Mouse (Mus musculus) liver, embryonic 14.5 days (tissue): Measurements from ENCODE around the gene Traf3ip2. TPM values are rescaled to one million over a fixed set of nuclear protein-coding genes. Genes with fewer than 3 reads are reported as not detected.

Source experiments
- ATAC-seq: fragments of 200-750 bp; cut with Nextera tagmentation; 2 replicates; pipeline ENCODE4 v1.8.0; 2017; ENCODE audit warnings: moderate number of reproducible peaks, mild to moderate bottlenecking, moderate library complexity; ENCODE audit not compliant: insufficient read depth
- DNase-seq, 3 experiments: peaks; one replicate each; pipeline ENCODE4 v3.0.0-alpha.2; 2012 to 2013; ENCODE audit warnings: low read depth in 3 of 3, low spot score in 3 of 3
- H3K27ac ChIP-seq: fragments of 300-500 bp; sonication (generic); 2 replicates; pipeline ENCODE4 v1.5.1; 2014; ENCODE audit warnings: moderate library complexity, mild to moderate bottlenecking, control low read depth, inconsistent platforms
- H3K27me3 ChIP-seq: fragments of 300-500 bp; sonication (generic); 2 replicates; pipeline ENCODE4 v1.6.1; 2014; ENCODE audit warnings: mild to moderate bottlenecking, low read length, moderate library complexity; ENCODE audit not compliant: control insufficient read depth, insufficient read depth
- H3K36me3 ChIP-seq: fragments of 300-500 bp; sonication (generic); replicated peaks from 2 replicates; pipeline ENCODE4 v1.6.1; 2014; ENCODE audit warnings: low read depth; ENCODE audit not compliant: control insufficient read depth, insufficient read depth
- H3K4me1 ChIP-seq, 2 experiments: fragments of 200-500 bp in 1 of 2; fragments of 300-500 bp in 1 of 2; sonication (generic) in 1 of 2; replicated peaks; 2 replicates each; pipeline ENCODE4 v1.6.1; 2012 to 2014; ENCODE audit warnings: antibody characterized with exemption in 1 of 2, inconsistent platforms in 1 of 2, low read length in 1 of 2; ENCODE audit not compliant: control insufficient read depth in 2 of 2, insufficient read depth in 2 of 2
- H3K4me2 ChIP-seq: fragments of 300-500 bp; sonication (generic); 2 replicates; pipeline ENCODE4 v1.6.1; 2014; ENCODE audit warnings: low read depth, mild to moderate bottlenecking, control low read depth, moderate library complexity
- H3K4me3 ChIP-seq, 2 experiments: fragments of 200-500 bp in 1 of 2; fragments of 300-500 bp in 1 of 2; sonication (generic) in 1 of 2; 2 replicates each; pipeline ENCODE4 v1.5.1; 2012 to 2014; ENCODE audit warnings: low read depth in 2 of 2, low read length in 2 of 2, mild to moderate bottlenecking in 2 of 2, control low read depth in 1 of 2, inconsistent platforms in 1 of 2, moderate library complexity in 1 of 2; ENCODE audit not compliant: insufficient read depth in 1 of 2
- H3K9ac ChIP-seq: fragments of 300-500 bp; sonication (generic); replicated peaks from 2 replicates; pipeline ENCODE4 v1.6.1; 2014; ENCODE audit warnings: mild to moderate bottlenecking, control low read depth, moderate library complexity
- H3K9me3 ChIP-seq: fragments of 300-500 bp; sonication (generic); 2 replicates; pipeline ENCODE4 v1.6.1; 2016; ENCODE audit warnings: low read length, mixed read lengths; ENCODE audit not compliant: control insufficient read depth
- CTCF ChIP-seq: IDR thresholded peaks from 2 replicates; pipeline ENCODE4 v1.5.1; 2016; ENCODE audit warnings: antibody characterized with exemption, low read depth, control low read depth
- EP300 ChIP-seq: IDR thresholded peaks from 2 replicates; pipeline ENCODE4 v1.6.1; 2016; ENCODE audit warnings: antibody characterized with exemption, low read depth
- WGBS: fragments of 180-500 bp; shearing (Covaris S2); extraction: QIAGEN DNeasy Blood & Tissue Kit; methylation state at CpG from one replicate; pipeline ENCODE4 v1.1.7; 2014; ENCODE audit not compliant: insufficient replicate concordance; 5-methylcytosine and 5-hydroxymethylcytosine counted together
- polyA plus RNA-seq, 2 experiments: library from polyadenylated mRNA; depleted of rRNA in 1 of 2; stranded (reverse) in 1 of 2; unstranded in 1 of 2; fragments of >200 nt; fragmentation: Nextera tagmentation in 1 of 2; extraction: Ambion mirVana in 1 of 2; gene quantifications; 2 replicates each; pipeline versions ENCODE4 v1.2.1 to v1.2.3; 2012 to 2014

Traf3ip2 gene
- polyA plus RNA-seq, 2 experiments, result 1.2 to 1.3 TPM

DNA sequence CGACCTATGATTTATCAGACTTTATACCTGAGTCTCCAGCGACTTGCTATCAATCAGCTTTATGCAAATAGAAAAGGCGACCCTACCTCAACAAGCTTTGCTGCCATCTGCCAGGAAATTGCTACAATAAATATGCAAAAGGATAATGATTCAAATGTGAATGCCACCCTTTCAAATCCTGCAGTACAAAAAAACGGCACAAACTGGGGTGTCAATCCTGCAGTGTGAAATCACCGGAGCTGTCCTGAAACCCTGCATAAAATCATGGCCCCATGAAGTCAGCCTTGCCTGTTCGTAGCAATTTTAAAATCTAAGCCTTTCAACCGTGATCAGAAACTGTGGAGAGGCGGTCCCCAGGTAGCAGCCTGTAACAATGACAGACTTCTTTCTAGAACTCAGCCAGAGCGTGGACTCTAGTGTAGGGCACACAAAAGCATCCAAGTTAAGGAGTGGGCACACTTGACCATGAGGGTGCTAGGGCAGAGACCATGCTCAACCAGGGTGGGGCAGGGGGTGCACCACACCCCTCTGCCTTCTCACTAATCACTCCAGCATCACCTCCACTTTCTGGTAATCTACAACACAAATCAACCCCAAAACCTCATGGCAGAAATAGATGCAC is 40.6 kb upstream of the Traf3ip2 start:
- Histone ChIP-seq H3K4me1 (no peaks in the 10 kb centered on the region), H3K4me3 (no peak overlapping the region), H3K9me3 (no peaks in the 10 kb centered on the region), H3K4me2 (no peak overlapping the region), H3K9ac (no peak overlapping the region), H3K27ac (no peak overlapping the region), H3K36me3 (no peaks in the 10 kb centered on the region), H3K27me3 (no peaks in the 10 kb centered on the region)
- no peak for TF ChIP-seq EP300
- no peak for TF ChIP-seq CTCF
- no peak for ATAC-seq
- WGBS, result 52% methylated on average over 9 of the region's 9 CpGs
- no peak for DNase-seq

- no peak for ATAC-seq
- TF ChIP-seq CTCF (no peak), EP300 (no peak)
- DNase-seq, result no peak
- Histone ChIP-seq H3K27ac (no peak overlapping the region), H3K9me3 (no peaks in the 10 kb centered on the region), H3K4me2 (no peak overlapping the region), H3K4me3 (no peak overlapping the region), H3K27me3 (no peaks in the 10 kb centered on the region), H3K36me3 (no peaks in the 10 kb centered on the region), H3K4me1 (no peaks in the 10 kb centered on the region), H3K9ac (no peak overlapping the region)
- 34% methylated on average over 6 of the region's 6 CpGs for WGBS
These were observed 40.1 kb upstream of the Traf3ip2 start for GRCm38 (mm10) chr10:39572672-39573051.

GRCm38 (mm10) chr10:39576466-39576865 is 36.3 kb upstream of the Traf3ip2 start:
- TF ChIP-seq CTCF (no peak), EP300 (no peak)
- Histone ChIP-seq H3K27me3 (no peaks in the 10 kb centered on the region), H3K4me3 (no peak overlapping the region), H3K4me2 (no peak overlapping the region), H3K27ac (no peak overlapping the region), H3K9ac (no peak overlapping the region), H3K9me3 (no peaks in the 10 kb centered on the region), H3K4me1 (no peaks in the 10 kb centered on the region), H3K36me3 (no peaks in the 10 kb centered on the region)
- 74% methylated on average over 6 of the region's 6 CpGs for WGBS
- DNase-seq (no peak), ATAC-seq (no peak)

- H3K4me2 ChIP-seq, result no peak overlapping the region
- no peaks in the 10 kb centered on the region for H3K27me3 ChIP-seq
- H3K36me3 ChIP-seq, result no peaks in the 10 kb centered on the region
- no peak overlapping the region for H3K9ac ChIP-seq
- no peak overlapping the region for H3K4me3 ChIP-seq
- no peaks in the 10 kb centered on the region for H3K9me3 ChIP-seq
- ATAC-seq, result no peak
- H3K27ac ChIP-seq, result no peak overlapping the region
- TF ChIP-seq EP300 (no peak), CTCF (no peak)
- H3K4me1 ChIP-seq, result no peaks in the 10 kb centered on the region
- WGBS, result 62% methylated on average over 8 of the region's 8 CpGs
- no peak for DNase-seq
These were observed 32.3 kb upstream of the Traf3ip2 start for GRCm38 (mm10) chr10:39580477-39580876.

DNA sequence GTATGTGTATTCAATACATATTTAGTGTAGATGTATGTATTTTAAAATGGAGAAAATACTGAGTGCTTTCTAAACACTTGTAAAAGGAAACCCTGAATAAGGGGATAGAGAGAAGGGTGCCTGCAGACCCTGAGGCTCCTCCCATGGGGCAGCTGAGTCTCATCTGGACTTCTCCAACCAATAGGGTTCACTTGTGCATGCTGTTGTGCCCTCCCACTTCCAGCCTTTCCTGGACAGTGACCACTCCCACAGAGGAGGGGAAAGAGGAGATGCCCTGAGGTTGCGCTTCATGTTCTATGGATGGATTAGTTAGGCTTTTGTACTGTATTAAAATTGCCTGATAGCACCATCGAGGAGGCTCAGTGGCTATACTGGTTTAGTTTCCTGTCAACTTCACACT is 30.3 kb upstream of the Traf3ip2 start:
- no peaks in the 10 kb centered on the region for H3K9me3 ChIP-seq
- H3K4me2 ChIP-seq, result no peak overlapping the region
- no peaks in the 10 kb centered on the region; a peak in 1 of 4 replicates for H3K4me1 ChIP-seq
- no peaks in the 10 kb centered on the region for H3K36me3 ChIP-seq
- WGBS, result 73% methylated on average over 2 of the region's 2 CpGs
- ATAC-seq, result no peak
- H3K27ac ChIP-seq, result no peak overlapping the region
- H3K4me3 ChIP-seq, result no peak overlapping the region
- TF ChIP-seq EP300 (no peak), CTCF (no peak)
- no peak for DNase-seq
- no peaks in the 10 kb centered on the region for H3K27me3 ChIP-seq
- H3K9ac ChIP-seq, result no peak overlapping the region
